Mouse (Mus musculus) G1E (cell line): ENCODE measurements around the gene Sis.

ENCODE experiments used
- CTCF ChIP-seq: IDR thresholded peaks from 2 replicates; pipeline ENCODE4 v1.5.1; 2012; ENCODE audit warnings: low read depth, low read length, inconsistent platforms, mixed read lengths
- GATA2 ChIP-seq: IDR thresholded peaks from 2 replicates; pipeline ENCODE4 v1.6.1; 2012; ENCODE audit warnings: low read depth, low read length, inconsistent platforms, borderline replicate concordance

DNA sequence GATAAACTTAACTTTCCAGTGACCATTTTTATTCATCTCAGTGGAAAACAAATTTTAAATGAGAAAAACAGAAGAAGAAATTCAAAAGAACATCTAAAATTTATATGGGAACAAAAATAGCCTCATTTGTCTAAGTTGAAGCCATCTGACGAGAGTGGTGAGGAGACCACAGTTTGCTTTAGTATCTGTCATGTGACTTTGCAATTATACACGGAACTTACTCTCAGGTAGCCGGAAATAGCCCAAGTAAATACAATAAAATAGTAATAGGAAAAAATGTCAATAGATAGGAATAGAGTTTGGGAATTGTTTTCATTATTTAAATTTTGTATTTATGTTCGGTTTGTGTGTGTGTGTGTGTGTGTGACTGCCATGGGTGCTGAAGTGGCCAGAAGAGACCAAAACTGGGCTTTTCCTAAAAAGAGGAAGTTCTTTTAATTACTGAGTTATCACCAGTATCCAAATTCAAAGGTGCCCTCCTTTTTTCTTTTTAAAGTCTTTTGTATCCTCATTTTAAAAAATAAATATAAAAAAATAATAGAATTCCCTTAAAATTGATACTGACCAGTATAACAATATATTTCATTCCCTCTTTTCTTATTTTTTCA is 48.6 kb downstream of the Sis start:
- no peak for TF ChIP-seq CTCF
- no peak for TF ChIP-seq GATA2
